Mouse (Mus musculus): ENCODE measurements around the gene Smim24.

The Smim24 gene

GRCm38 (mm10) chr10:81408871-81409291 is 16.0 kb downstream of the Smim24 start:
- DNase-seq (ENCODE audit: low spot score in 2 of 2): peak in 1 of 2 experiments; percentile 58

DNA sequence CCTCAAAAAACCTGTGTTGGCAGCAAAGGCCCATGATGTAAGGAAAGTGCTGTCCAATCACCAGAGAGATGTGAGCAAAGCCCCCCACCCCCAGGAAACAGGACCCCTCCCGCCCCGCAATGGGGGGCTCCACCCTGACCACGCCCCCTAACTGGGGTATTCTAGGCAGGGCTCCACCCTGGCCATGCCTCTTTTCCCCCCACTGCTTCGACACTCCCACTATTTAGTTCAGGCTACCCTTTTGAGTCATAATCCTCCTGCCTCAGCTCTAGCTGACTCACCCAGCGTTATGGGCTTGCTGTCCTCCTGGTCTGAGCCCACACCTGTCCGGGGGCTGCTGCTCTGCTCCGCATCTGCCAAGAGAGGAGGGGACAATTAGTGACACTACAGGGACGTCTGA is 16.5 kb downstream of the Smim24 start:
- DNase-seq (ENCODE audit: low spot score in 2 of 2): no peak

DNA sequence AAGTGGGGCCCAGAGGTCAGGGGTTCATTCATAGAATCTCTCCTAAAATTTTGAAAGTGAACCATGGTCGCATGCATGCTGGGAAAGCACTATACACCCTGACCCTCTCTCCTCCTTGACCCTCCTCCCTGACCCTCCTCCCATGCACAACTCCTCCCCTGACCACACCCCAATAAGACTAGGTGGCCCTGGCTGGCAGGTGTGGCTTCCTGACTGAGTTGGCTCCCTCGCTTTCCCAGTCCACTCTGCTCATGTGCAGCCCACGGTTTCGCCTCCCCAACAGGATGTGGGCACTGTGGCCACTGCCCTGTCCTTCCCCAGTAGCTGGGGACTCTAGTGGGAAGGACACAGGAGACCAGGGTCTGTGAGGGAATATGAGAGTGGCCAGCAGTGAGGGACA is 17.5 kb downstream of the Smim24 start:
- DNase-seq (ENCODE audit: low spot score in 2 of 2): no peak

- DNase-seq (ENCODE audit: low spot score in 2 of 2): no peak
Measured at GRCm38 (mm10) chr10:81410981-81411380, 18.1 kb downstream of the Smim24 start.

GRCm38 (mm10) chr10:81411471-81412400 is 18.9 kb downstream of the Smim24 start:
- peak; percentile 46 to 68 for DNase-seq (ENCODE audit: low spot score in 2 of 2)

DNA sequence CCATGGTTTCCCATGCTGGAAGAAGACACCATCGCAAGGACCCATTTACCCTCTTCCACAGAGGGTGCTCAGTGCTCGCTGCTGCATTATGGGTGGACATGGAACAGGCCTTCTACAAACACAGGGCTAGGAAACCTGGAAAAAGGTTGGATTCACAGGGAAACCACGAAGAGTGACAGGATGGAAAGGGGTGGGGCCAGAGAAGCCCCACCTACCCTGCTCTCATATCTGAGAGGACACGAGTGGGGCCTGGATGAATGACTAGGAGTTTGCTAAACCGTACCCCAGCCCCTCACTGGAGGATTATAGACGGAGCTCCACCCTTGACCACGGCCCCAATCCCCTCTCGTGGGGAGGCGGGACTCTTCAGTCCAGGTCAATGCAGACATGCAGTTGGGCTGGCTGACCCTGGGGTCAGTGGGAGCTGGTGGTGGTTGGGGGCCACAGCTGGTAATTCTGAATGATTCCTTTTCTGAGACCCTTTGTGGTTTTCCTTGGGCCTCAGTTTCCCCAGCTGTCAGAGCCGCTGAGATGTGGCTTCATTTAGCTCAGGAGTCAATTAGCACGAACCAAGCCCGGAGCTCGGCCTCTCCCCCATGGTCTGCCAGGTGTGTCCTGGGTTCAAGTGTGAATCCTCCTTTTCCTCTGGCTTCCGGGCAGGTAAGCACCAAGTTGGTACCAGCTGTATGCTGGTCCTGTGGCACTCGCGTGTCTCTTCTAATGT is 19.9 kb downstream of the Smim24 start:
- no peak for DNase-seq (ENCODE audit: low spot score in 2 of 2)

GRCm38 (mm10) chr10:81413310-81414261 is 20.7 kb downstream of the Smim24 start:
- peak; percentile 77 to 79 for DNase-seq (ENCODE audit: low spot score in 2 of 2)

DNA sequence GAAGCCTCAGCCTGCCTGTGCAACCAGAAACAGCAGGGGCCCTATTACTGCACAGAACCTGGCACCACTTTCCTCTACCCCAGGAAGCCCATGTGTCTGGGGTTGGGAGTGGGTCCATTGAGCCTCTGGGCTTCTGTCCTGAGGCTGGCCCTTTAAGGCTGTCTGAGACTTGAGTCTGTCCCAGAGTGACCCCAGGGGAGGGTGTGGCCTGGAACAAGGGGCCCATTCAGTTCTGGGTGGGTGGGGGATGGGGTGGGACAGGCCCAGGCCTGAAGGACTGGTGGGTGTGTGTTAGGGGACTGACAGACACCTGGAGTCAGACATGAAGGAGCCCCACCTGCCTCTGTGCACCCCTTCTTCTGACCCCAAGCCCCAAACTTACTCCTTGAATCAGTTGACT is 21.8 kb downstream of the Smim24 start:
- no peak for DNase-seq (ENCODE audit: low spot score in 2 of 2)

GRCm38 (mm10) chr10:81415146-81415545 is 22.3 kb downstream of the Smim24 start:
- no peak for DNase-seq (ENCODE audit: low spot score in 2 of 2)

GRCm38 (mm10) chr10:81415549-81416310 is 22.9 kb downstream of the Smim24 start:
- DNase-seq (ENCODE audit: low spot score in 2 of 2): no peak

DNA sequence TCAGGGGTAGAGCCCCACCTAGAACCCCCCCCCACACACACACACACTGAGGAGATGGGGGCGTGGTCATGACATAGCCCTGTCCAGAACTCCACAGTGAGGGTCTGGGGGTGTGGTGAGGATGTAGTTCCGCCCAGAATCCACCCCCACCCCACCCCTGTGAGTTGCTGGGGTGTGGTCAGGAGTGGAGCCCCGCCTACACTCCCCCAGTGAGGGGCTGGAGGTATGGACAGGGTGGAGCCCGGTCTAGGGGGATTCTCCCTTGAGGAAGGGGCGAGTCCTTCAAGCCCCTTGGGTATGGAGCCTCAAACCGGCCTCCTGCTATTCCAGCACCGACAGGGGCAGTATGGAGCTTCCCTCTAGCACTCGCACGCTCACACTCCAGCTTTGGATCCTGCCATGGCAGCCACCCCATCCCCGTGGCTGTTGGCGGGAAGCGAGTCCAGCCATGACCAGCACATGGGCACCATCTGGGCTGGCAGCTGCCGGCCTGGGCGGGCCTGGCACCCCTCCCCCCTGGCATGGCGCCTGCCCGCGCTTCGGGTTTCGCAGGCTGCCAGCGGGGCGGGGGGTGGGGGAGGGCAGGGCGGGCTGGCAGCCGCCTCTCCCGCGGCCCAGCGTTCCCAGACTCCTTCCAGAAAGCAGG is 23.9 kb downstream of the Smim24 start:
- DNase-seq (ENCODE audit: low spot score in 2 of 2): peak; percentile 80 to 85

DNA sequence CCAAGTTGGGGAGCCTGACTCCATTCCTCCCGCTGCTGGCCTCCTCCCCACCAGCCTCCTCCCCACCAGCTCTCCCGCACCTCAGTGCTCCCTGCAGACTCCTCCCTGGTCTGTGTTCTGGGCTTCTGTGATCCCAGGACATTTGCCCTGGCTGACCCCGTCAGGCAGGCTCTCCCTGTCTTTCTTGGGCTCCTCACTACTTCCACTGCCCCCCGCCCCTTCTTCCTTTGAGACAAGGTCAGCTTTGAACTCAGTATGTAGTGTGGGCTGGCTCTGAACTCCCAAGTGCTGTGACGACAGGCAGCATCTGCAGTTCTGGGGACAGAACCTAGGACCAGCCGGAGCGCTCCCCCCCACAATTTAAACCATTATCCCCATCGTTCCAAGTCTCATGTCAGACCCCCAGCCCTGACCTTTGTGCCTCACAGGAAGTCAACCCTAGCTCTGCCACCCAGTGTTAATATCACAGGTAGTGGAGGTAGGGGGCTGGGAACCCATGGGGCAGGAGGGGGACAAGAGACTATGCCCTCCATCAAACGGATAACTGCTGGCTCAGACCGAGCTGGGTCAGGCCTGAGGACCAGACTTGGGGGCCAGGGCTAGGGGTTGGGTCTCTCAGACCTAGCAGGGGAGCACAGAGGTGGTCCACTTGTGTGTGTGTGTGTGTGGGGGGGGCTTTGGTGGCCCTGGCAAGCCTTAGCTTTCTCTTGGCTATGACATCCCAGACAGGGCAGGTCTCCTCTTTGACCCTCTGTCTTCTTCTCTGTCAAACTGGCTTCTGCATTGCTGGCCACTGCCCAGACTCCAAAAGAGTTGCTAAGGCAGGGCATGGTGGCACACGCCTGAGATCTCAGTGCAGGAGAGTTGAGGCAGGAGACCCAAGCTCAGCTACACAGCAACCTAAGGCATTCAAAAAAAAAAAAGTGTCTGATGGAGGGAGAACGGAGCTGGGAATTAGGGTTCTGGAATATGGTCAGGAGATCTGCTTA is 24.7 kb downstream of the Smim24 start:
- DNase-seq (ENCODE audit: low spot score in 2 of 2): no peak

DNA sequence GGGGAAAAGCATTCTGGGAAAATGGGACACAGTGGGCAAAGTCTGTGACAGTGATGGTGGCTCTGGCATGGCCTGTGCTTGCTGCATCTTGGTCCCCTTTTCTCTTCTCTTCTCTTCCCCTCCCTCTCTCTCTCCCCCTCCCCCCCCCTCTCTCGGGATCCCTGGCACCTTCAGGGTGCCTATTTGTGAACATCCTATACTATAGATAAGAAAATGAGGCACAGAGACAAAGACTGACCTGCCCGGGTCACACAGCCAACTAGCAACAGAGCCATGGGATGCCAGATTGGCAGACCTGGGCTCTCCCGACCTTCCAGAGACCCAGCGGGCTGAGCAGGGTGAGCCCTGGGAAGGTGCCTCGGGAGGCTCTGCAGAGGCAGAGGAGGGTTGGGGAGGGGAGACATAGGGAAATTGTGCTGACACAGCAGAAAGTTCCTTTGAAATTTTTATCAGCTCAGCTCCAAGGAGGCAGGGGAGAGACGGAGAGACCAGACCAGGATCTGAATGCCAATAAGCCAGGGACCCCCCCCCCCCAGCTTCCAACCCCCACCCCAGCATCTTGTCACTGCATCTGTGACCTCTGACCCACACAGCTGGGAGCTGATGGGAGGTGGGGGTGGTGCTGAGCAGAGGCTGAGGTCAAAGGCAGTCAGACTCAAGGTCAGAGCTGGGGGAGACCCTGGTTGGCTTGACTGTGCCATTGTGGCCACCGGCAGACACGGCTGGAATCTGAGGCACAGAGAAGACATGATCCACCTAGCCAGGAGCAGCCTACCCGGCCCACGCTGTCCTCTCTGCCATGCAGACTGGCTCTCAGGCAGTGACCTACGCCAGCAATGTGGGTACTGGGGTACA is 25.6 kb downstream of the Smim24 start:
- no peak for DNase-seq (ENCODE audit: low spot score in 2 of 2)

DNA sequence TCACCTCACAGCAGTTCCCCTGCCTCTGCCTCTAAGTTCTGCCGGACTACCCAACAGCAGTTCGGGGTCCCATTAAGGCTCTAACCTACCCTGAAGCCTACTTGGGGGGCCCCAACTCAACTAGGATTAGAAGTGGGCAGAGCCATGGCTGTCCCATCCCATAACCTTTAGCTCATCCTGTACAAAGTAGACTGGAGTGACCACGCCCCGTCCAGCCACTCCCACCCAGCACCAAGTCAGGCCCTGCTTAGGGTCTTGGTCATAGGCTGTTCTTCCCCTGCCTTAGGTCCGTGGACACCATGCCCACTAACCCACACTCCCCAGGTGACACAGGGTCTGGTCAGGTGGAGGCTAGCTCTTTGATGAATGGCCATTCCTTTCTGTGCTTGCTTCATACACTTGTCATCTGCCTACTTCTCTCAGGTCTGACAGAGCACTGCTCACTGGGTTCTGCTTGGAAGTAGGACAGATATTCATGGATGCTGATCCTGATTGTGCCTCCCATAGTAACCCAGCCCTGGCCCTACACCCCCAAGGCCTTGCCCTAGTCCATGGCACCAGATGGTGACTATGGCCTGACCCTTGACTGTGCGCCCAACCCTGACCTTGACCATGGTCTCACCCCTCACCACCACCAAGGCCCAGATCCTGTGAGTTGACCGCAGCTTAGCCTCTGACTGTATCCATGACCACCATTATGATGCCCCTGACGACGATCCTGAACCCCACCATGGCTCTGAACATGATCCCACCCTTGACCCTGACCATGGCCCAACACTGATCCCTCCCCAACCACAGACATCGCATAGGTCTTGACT is 26.5 kb downstream of the Smim24 start:
- no peak for DNase-seq (ENCODE audit: low spot score in 2 of 2)

DNA sequence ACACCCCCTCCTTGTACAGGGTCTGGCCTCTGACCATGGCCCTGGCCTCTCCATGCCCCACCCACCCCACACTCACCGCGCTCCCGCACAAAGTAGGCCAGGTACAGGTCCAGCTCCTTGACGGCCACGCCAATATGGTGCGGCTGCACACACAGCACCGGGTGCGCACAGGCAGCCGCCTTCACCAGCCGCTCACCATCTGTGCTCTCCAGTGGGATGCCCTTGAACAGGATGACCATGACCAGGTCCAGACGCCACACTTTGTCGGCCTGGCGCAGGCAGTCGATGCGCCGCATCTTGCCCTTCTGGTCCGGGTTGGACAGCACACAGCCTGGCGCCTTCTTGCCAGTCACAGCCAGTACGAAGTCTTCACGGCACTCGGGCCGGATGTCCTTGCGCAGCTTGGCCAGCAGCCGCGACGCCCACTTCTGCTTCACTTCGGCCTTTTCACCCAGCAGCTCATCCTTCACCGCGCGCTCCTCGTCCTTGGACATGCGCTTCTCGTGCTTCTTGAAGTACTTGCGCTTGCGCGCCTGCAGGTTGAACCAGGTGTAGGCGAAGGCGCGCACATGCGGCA is 27.4 kb downstream of the Smim24 start:
- no peak for DNase-seq (ENCODE audit: low spot score in 2 of 2)

- DNase-seq (ENCODE audit: low spot score in 2 of 2): no peak
Measured at GRCm38 (mm10) chr10:81421041-81421796, 28.4 kb downstream of the Smim24 start.

All from right cerebral cortex, adult 2 months (tissue).